ENCODE assay signal across 8 mouse cellular contexts in the genomic region with DNA sequence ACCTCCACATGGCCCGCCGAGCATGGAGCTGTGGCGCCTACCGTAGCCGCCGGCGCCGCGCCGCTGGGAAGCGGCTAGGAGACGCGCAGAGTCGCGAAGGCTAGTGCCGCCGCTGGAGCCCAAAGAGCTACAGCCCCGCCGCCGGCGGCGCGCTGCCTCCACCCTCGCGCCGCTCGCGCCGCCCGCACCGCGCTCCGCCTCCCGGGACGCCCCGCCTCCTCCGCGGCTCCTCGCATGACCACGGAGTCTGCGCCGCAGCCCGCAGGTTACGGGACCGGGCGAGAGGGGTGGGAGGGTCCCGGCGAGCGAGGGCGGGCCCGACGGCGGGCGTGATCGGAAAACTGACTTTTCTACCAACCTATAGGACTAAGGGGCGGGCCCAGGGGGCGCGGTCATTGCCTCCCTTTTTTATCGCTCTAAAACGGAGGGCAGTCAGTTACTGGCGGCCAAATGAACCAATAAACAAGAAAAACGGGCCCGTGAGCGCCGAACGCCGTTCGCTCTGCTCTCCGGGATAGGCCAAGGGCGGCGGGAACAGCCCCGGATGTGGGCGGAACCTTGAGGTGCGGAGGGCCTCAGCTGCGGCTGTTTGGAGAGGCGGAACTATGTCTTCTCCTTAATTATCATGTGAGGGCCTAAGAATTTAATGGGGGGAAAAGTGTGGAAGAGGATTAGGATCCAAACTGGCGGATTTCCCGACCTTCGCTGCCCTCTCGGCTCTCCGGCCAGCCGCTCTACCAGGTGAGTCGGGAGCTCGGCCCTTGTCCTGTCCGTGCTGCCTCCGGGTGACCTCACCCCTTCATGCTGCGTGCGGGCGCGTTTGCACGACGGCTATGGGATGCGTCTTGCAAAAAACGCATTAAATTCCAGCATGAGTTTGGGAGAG. TPM values are rescaled to one million over a fixed set of nuclear protein-coding genes. Genes with fewer than 3 reads are reported as not detected.
DNase-seq lines count a peak whose midpoint lies in the region; ATAC-seq lines count a peak whose summit lies in the region.

A gene (minus strand): TSS at position 210 of the 886 bp plus-strand sequence.
A gene (plus strand): TSS at position 277 of the 886 bp plus-strand sequence.

- H3K4me2 ChIP-seq in intestine, embryonic 14.5 days (ENCODE audit: low read length), result peak within 1 kb of the TSS; percentile 82

- peaks cover 14% of the 10 kb centered on the region; the same call in 1 of the 2 replicates for H3K4me1 ChIP-seq in intestine, embryonic 14.5 days (replicated peaks; ENCODE audit: control insufficient read depth, insufficient read depth, low read length)

- under 1% methylated on average over 78 of the region's 94 CpGs for WGBS in intestine, embryonic 14.5 days

- peaks cover 7% of the 10 kb centered on the region; the same call in 1 of the 2 replicates for H3K36me3 ChIP-seq in intestine, embryonic 14.5 days (ENCODE audit: control insufficient read depth, insufficient read depth, low read length)

- H3K27ac ChIP-seq in intestine, embryonic 14.5 days (ENCODE audit: low read depth), result peak within 1 kb of the TSS; percentile 91

- intact Hi-C loops in left cerebral cortex, postnatal 14 days (cut with DNase I), result no loop called here

- peak within 1 kb of the TSS; percentile 72 for H3K9ac ChIP-seq in intestine, embryonic 14.5 days (ENCODE audit: low read length)

- H3K27me3 ChIP-seq in intestine, embryonic 14.5 days (replicated peaks; ENCODE audit: control insufficient read depth, insufficient read depth, low read length), result no peaks in the 10 kb centered on the region

- DNase-seq in adrenal gland, adult 18-20 months (ENCODE audit: low spot score in 2 of 2), result peak; percentile 96 to 97
- peak; percentile 99 for DNase-seq in embryo, embryonic 11 days
- peak; percentile 100 for DNase-seq in gastrocnemius, postnatal 25 days
- peak; percentile 97 for DNase-seq in intestine, embryonic 14.5 days (ENCODE audit: low spot score)
- peak; percentile 98 to 99 for DNase-seq in left cerebral cortex, postnatal 14 days (ENCODE audit: low spot score in 2 of 2)
- peak; percentile 98 for DNase-seq in mesoderm, embryonic 11.5 days (ENCODE audit: low read depth, low spot score)
- peak; percentile 99 for DNase-seq in right cerebral cortex, postnatal 36 days (ENCODE audit: low spot score in 2 of 2)
- DNase-seq in yolk sac, embryonic 10.5 days (ENCODE audit: low spot score), result peak; percentile 98

- ATAC-seq in intestine, embryonic 14.5 days (replicated peaks; ENCODE audit: low FRiP score, low TSS enrichment, low read depth), result peak; percentile 99

- H3K9me3 ChIP-seq in intestine, embryonic 14.5 days (ENCODE audit: control insufficient read depth, low read length), result no peaks in the 10 kb centered on the region

- peak within 1 kb of the TSS; percentile 57 for H3K4me3 ChIP-seq in intestine, embryonic 14.5 days (ENCODE audit: low read depth, low read length)

RNA-seq across cellular contexts. Expression of the first gene that starts in this region (rescaled TPM):
- total RNA-seq in adrenal gland, adult 18-20 months (2021), result 10 to 100 TPM in 1 of 2 experiments, 1 to 10 TPM in 1; 8.2 to 11.1 TPM
- 100 to 1,000 TPM; 134 to 156 TPM for total RNA-seq in gastrocnemius, postnatal 25 days (2021)
- 11.4 and 14.5 TPM in 2 replicates for polyA plus RNA-seq in intestine, embryonic 14.5 days (2014; fragmentation: Nextera tagmentation; extraction: Ambion mirVana)
- total RNA-seq in left cerebral cortex, postnatal 14 days (2021), result 10 to 100 TPM; 23.2 to 24.9 TPM

RNA-seq across cellular contexts. Expression of the second gene that starts in this region (rescaled TPM):
- total RNA-seq in adrenal gland, adult 18-20 months (2021), result 10 to 100 TPM; 17.4 to 20.1 TPM
- 10 to 100 TPM; 14.5 to 18.0 TPM for total RNA-seq in gastrocnemius, postnatal 25 days (2021)
- polyA plus RNA-seq in intestine, embryonic 14.5 days (2014; fragmentation: Nextera tagmentation; extraction: Ambion mirVana), result 54.7 and 61.3 TPM in 2 replicates
- 10 to 100 TPM; 22.0 to 23.3 TPM for total RNA-seq in left cerebral cortex, postnatal 14 days (2021)

Comparison
In these comparisons a context has a peak if more than half of its experiments do, and no peak if none do; other contexts are left out.
1. Peak in every context shown above with its lines: DNase-seq, ATAC-seq, H3K4me3 ChIP-seq and H3K27ac ChIP-seq.
2. RNA of the first gene that starts in this region (total RNA-seq): 134 to 156 TPM in gastrocnemius, postnatal 25 days; 23.2 to 24.9 TPM in left cerebral cortex, postnatal 14 days and 8.2 to 11.1 TPM in adrenal gland, adult 18-20 months; every median in the first group is over 4 times any median in the second.